Mouse (Mus musculus) brain, adult 10 weeks (tissue): ENCODE results near the gene Mast1. TPM values are rescaled to one million over a fixed set of nuclear protein-coding genes. Genes with fewer than 3 reads are reported as not detected.

Source experiments
- polyA plus RNA-seq: library from polyadenylated mRNA; stranded (reverse); fragments of 350-450 nt; fragmentation: Illumina TruSeq; extraction: RNeasy Lipid Tissue Mini Kit (QIAGEN cat#74804); gene quantifications from one replicate; pipeline ENCODE4 v1.2.3, GENCODE M21; 2015; ENCODE audit warnings: low read depth, low replicate concordance

Mast1 gene
- polyA plus RNA-seq: 44.7 TPM

GRCm38 (mm10) chr8:84936962-84937546 is at the start of gene Mast1:
Gene Mast1, minus strand, starts transcription at chr8:84937359.

DNA sequence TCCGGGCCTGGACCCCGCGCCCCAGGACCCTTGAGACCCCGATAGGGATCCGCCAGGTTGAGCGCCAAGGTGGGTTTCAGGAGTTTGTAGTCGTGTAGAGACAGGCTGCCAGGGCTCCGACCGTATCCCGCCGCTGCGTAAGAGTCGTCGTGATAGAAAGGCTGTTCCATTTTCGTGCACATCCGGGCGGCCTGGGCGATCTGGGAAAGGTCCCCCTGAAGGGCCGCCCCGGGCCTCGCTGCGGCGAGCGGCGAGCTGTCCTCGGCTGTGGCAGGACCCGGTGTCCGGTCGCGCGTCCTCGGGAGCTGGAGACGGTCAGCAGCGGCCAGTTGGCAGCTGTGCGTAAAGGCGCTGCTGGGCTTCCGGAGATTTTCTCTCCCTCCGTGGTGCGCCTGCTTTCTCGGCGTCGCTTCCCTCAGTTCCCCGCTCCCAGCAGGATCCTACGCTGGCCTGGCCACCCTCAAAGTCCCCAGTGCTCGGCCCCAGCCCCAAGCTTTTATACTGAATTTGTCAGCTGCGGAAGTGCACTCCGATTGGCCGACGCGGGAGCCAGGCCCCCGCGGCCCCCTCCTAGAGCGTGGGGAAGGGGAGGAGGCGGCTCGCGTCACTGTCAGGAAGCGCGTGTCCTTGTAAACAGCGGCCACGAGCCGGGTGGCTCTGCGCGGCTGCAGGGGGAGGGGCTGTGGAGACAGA is 41.2 kb upstream of the Mast1 start, which contains the start of gene Junb:
Junb (minus strand) TSS at position 471 of the 693 bp plus-strand sequence.

GRCm38 (mm10) chr8:84969241-84970134 is 32.3 kb upstream of the Mast1 start, which contains the start of the genes Gm49661, Prdx2 and Rnaseh2a:
Gene Gm49661, minus strand, starts transcription at chr8:84969433.
Gene Prdx2, plus strand, starts transcription at chr8:84969587.
Gene Rnaseh2a, minus strand, starts transcription at chr8:84969767.

GRCm38 (mm10) chr8:84946528-84947240 is 9.5 kb upstream of the Mast1 start, which contains the start of gene Rtbdn:
Gene Rtbdn, plus strand, starts transcription at chr8:84946991.

GRCm38 (mm10) chr8:84908421-84909161 is 28.6 kb downstream of the Mast1 start, which contains the start of gene Dnase2a:
Gene Dnase2a, plus strand, starts transcription at chr8:84908560.

GRCm38 (mm10) chr8:84901752-84902151 is 35.4 kb downstream of the Mast1 start, which contains the start of gene Klf1:
Gene Klf1, plus strand, starts transcription at chr8:84901928.

GRCm38 (mm10) chr8:84893709-84894134 is 43.4 kb downstream of the Mast1 start, which contains the start of gene Gcdh:
Gene Gcdh, minus strand, starts transcription at chr8:84893921.

DNA sequence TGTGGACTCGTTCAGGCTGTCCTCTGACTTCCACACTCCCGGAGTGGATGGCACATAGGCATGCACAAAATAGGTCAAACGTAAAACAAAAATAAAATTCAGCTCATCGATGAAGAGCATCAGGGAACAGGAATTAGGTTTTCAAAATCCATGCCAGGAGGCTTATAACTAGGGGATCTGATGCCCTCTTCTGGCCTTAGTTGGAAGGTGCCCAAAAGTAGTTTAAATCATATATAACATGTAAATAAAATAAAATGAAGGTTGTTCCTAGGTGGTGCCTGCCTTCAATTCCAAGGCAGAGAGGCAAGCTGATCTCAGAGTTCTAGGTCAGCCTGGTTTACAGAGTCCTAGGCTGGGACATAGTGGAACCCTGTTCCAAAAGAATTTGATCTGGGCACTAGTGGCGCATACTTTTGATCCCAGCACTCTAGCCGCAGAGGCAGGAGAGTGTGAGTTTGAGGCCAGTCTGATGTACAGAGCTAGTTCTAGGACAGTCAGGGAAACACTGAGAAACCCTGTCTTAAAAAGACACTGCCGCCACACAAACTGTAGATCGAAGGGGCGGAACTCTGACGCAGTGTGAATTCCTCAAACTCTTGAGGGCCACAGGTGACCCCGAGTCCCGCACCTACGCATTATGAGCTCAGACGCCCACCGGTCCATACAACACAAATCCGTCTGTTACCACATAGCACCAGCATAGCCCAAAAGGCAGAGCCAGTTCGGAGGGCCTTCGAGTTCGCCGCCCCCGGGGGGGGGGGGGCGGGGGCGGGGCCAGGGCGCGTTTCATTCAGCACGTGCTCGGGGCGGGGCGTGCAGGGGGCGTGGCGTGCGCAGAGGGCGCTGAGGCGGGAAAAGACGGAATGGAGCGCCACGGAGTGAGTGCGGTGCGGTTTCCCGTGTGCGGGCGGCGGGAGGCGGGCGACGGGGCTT is 65.5 kb downstream of the Mast1 start, which contains the start of gene Syce2:
Syce2 (plus strand) TSS at position 736 of the 933 bp plus-strand sequence.

Other genes with a start within 250 kb of the Mast1 start
- 64.4 TPM for gene Nacc1, start 249.5 kb downstream of the Mast1 start, polyA plus RNA-seq
- gene Lyl1, start 235.9 kb downstream of the Mast1 start, polyA plus RNA-seq: 2.2 TPM
- not detected for gene G430095P16Rik, start 214.4 kb downstream of the Mast1 start, polyA plus RNA-seq
- 90.4 TPM for gene Nfix, start 137.0 kb downstream of the Mast1 start, polyA plus RNA-seq
- gene Dand5, start 114.5 kb downstream of the Mast1 start, polyA plus RNA-seq: 16.9 TPM
- 31.0 TPM for gene Gadd45gip1, start 105.8 kb downstream of the Mast1 start, polyA plus RNA-seq
- 79.6 TPM for gene Rad23a, start 96.7 kb downstream of the Mast1 start, polyA plus RNA-seq
- 635 TPM for gene Calr, start 90.4 kb downstream of the Mast1 start, polyA plus RNA-seq
- gene Farsa, start 80.4 kb downstream of the Mast1 start, polyA plus RNA-seq: 39.4 TPM
- 5.3 TPM for gene Syce2, start 65.2 kb downstream of the Mast1 start, polyA plus RNA-seq
- gene Gcdh, start 43.4 kb downstream of the Mast1 start, polyA plus RNA-seq: 39.4 TPM
- gene Klf1, start 35.4 kb downstream of the Mast1 start, polyA plus RNA-seq: not detected
- 5.7 TPM for gene Dnase2a, start 28.8 kb downstream of the Mast1 start, polyA plus RNA-seq
- 1.1 TPM for gene Rtbdn, start 9.6 kb upstream of the Mast1 start, polyA plus RNA-seq
- gene Gm49661, start 32.1 kb upstream of the Mast1 start, polyA plus RNA-seq: not detected
- 473 TPM for gene Prdx2, start 32.2 kb upstream of the Mast1 start, polyA plus RNA-seq
- 42.3 TPM for gene Rnaseh2a, start 32.4 kb upstream of the Mast1 start, polyA plus RNA-seq
- 57.7 TPM for gene Junb, start 41.4 kb upstream of the Mast1 start, polyA plus RNA-seq
- 10.3 TPM for gene Hook2, start 53.2 kb upstream of the Mast1 start, polyA plus RNA-seq
- not detected for gene Best2, start 77.2 kb upstream of the Mast1 start, polyA plus RNA-seq
- gene Asna1, start 87.9 kb upstream of the Mast1 start, polyA plus RNA-seq: 210 TPM
- 98.7 TPM for gene Trir, start 89.5 kb upstream of the Mast1 start, polyA plus RNA-seq
- gene Tnpo2, start 99.6 kb upstream of the Mast1 start, polyA plus RNA-seq: 86.8 TPM
- gene Fbxw9, start 122.7 kb upstream of the Mast1 start, polyA plus RNA-seq: 19.6 TPM
- gene Gm5741, start 130.6 kb upstream of the Mast1 start, polyA plus RNA-seq: 7.4 TPM
- 80.6 TPM for gene Dhps, start 134.4 kb upstream of the Mast1 start, polyA plus RNA-seq
- gene Wdr83os, start 143.4 kb upstream of the Mast1 start, polyA plus RNA-seq: 86.9 TPM
- gene Wdr83, start 143.9 kb upstream of the Mast1 start, polyA plus RNA-seq: 34.9 TPM
- 29.5 TPM for gene Man2b1, start 145.9 kb upstream of the Mast1 start, polyA plus RNA-seq
- 6.6 TPM for gene Zfp791, start 185.7 kb upstream of the Mast1 start, polyA plus RNA-seq
- gene Cks1brt, start 214.6 kb upstream of the Mast1 start, polyA plus RNA-seq: not detected